Mouse (Mus musculus): Measurements from ENCODE around the gene Atg16l2.

The Atg16l2 gene

GRCm38 (mm10) chr7:101286891-101287290 is 15.2 kb downstream of the Atg16l2 start:
- POLR2A ChIA-PET = interaction anchor here in 1 of 4 experiments (1.6 kb wide), 1 partner anchor 9 kb away, joined by 5 read pairs; no protein-coding TSS in a partner anchor
- CTCF ChIA-PET = interaction anchor here in 3 of 4 experiments (0.6 to 2.6 kb wide), 7 partner anchors 10 to 226 kb away, joined by 3 to 18 read pairs (median 9); no protein-coding TSS in a partner anchor

- ChIA-PET POLR2A (interaction anchor here in 1 of 4 experiments (1.0 to 1.7 kb wide), 2 partner anchors 9 to 11 kb away, joined by 3 to 8 read pairs; no protein-coding TSS in a partner anchor), CTCF (no interaction called here)
Observed at GRCm38 (mm10) chr7:101284504-101284903, 17.5 kb downstream of the Atg16l2 start.

- CTCF ChIA-PET = interaction anchor here in 3 of 4 experiments (0.6 to 2.2 kb wide), 7 partner anchors 11 to 222 kb away, joined by 3 to 7 read pairs (median 3); no protein-coding TSS in a partner anchor
- POLR2A ChIA-PET = interaction anchor here in 2 of 4 experiments (0.6 to 1.7 kb wide), 3 partner anchors 9 to 47 kb away, joined by 3 to 8 read pairs (median 4); no protein-coding TSS in a partner anchor
Observed at GRCm38 (mm10) chr7:101282721-101283120, 19.3 kb downstream of the Atg16l2 start.

- CTCF ChIA-PET = interaction anchor here in 1 of 4 experiments (1.6 kb wide), 1 partner anchor 212 kb away, joined by 4 read pairs; no protein-coding TSS in a partner anchor
- POLR2A ChIA-PET = interaction anchor here in 2 of 4 experiments (0.6 to 1.4 kb wide), 3 partner anchors 11 to 625 kb away, joined by 3 read pairs; no protein-coding TSS in a partner anchor
Observed at GRCm38 (mm10) chr7:101272466-101273160, 29.4 kb downstream of the Atg16l2 start.

- POLR2A ChIA-PET = interaction anchor here in 1 of 4 experiments (0.6 to 1.4 kb wide), 2 partner anchors 163 to 626 kb away, joined by 3 read pairs; no protein-coding TSS in a partner anchor
- CTCF ChIA-PET = interaction anchor here in 2 of 4 experiments (0.6 to 1.6 kb wide), 4 partner anchors 12 to 404 kb away, joined by 3 to 4 read pairs (median 3); no protein-coding TSS in a partner anchor
Observed at GRCm38 (mm10) chr7:101271602-101272001, 30.4 kb downstream of the Atg16l2 start.

- ChIA-PET POLR2A (interaction anchor here in 2 of 4 experiments (0.6 to 0.7 kb wide), 2 partner anchors 160 to 903 kb away, joined by 3 read pairs; no protein-coding TSS in a partner anchor), CTCF (interaction anchor here in 1 of 4 experiments (0.6 kb wide), 1 partner anchor 1277 kb away, joined by 3 read pairs; no protein-coding TSS in a partner anchor)
Observed at GRCm38 (mm10) chr7:101267457-101268259, 34.4 kb downstream of the Atg16l2 start.

GRCm38 (mm10) chr7:101263511-101263910 is 38.5 kb downstream of the Atg16l2 start:
- CTCF ChIA-PET = interaction anchor here in 1 of 4 experiments (1.6 kb wide), 1 partner anchor 25 kb away, joined by 5 read pairs; no protein-coding TSS in a partner anchor

GRCm38 (mm10) chr7:101261941-101262546 is 40.0 kb downstream of the Atg16l2 start:
- CTCF ChIA-PET = interaction anchor here in 1 of 4 experiments (0.6 kb wide), 1 partner anchor 35 kb away, joined by 4 read pairs; no protein-coding TSS in a partner anchor
- POLR2A ChIA-PET = interaction anchor here in 2 of 4 experiments (0.6 to 0.8 kb wide), 4 partner anchors 13 to 401 kb away, joined by 3 to 4 read pairs (median 3); no protein-coding TSS in a partner anchor

More at GRCm38 (mm10) chr7:101263511-101263910, 38.5 kb downstream of the Atg16l2 start:
- POLR2A ChIA-PET = no interaction called here

GRCm38 (mm10) chr7:101258482-101258881 is 43.6 kb downstream of the Atg16l2 start:
- CTCF ChIA-PET = interaction anchor here in 3 of 4 experiments (0.6 to 1.1 kb wide), 4 partner anchors 52 to 575 kb away, joined by 3 to 4 read pairs (median 4); no protein-coding TSS in a partner anchor

GRCm38 (mm10) chr7:101253071-101253470 is 49.0 kb downstream of the Atg16l2 start:
- CTCF ChIA-PET = interaction anchor here in 2 of 4 experiments (0.6 to 1.4 kb wide), 2 partner anchors 346 to 349 kb away, joined by 3 to 5 read pairs; no protein-coding TSS in a partner anchor

More at GRCm38 (mm10) chr7:101258482-101258881, 43.6 kb downstream of the Atg16l2 start:
- POLR2A ChIA-PET = interaction anchor here in 2 of 4 experiments (0.6 to 1.0 kb wide), 2 partner anchors 10 to 92 kb away, joined by 4 to 6 read pairs; no protein-coding TSS in a partner anchor

GRCm38 (mm10) chr7:101249173-101249572 is 52.9 kb downstream of the Atg16l2 start:
- CTCF ChIA-PET = no interaction called here
- POLR2A ChIA-PET = interaction anchor here in 2 of 4 experiments (0.6 kb wide), 2 partner anchors 9 to 13 kb away, joined by 4 to 6 read pairs; no protein-coding TSS in a partner anchor

More at GRCm38 (mm10) chr7:101253071-101253470, 49.0 kb downstream of the Atg16l2 start:
- POLR2A ChIA-PET = no interaction called here

- CTCF ChIA-PET = no interaction called here
- POLR2A ChIA-PET = interaction anchor here in 1 of 4 experiments (0.6 kb wide), 1 partner anchor 10 kb away, joined by 6 read pairs; no protein-coding TSS in a partner anchor
Observed at GRCm38 (mm10) chr7:101248760-101249159, 53.3 kb downstream of the Atg16l2 start.

GRCm38 (mm10) chr7:101236712-101237473 is 65.2 kb downstream of the Atg16l2 start:
- ChIA-PET CTCF (no interaction called here), POLR2A (interaction anchor here in 1 of 4 experiments (0.5 kb wide), 2 partner anchors 9 to 282 kb away, joined by 3 read pairs; no protein-coding TSS in a partner anchor)

GRCm38 (mm10) chr7:101232716-101233115 is 69.3 kb downstream of the Atg16l2 start:
- ChIA-PET POLR2A (interaction anchor here in 1 of 4 experiments (1.3 to 2.2 kb wide), 2 partner anchors 12 to 172 kb away, joined by 4 to 5 read pairs; no protein-coding TSS in a partner anchor), CTCF (interaction anchor here in 3 of 4 experiments (0.5 to 1.7 kb wide), 3 partner anchors 14 to 172 kb away, joined by 3 to 4 read pairs (median 4); no protein-coding TSS in a partner anchor)

- CTCF ChIA-PET = interaction anchor here (0.6 to 2.1 kb wide), 24 partner anchors 9 to 327 kb away, joined by 3 to 10 read pairs (median 4); no protein-coding TSS in a partner anchor
Observed at GRCm38 (mm10) chr7:101231458-101231857, 70.6 kb downstream of the Atg16l2 start.

GRCm38 (mm10) chr7:101229336-101229735 is 72.7 kb downstream of the Atg16l2 start:
- POLR2A ChIA-PET = no interaction called here

More at GRCm38 (mm10) chr7:101231458-101231857, 70.6 kb downstream of the Atg16l2 start:
- POLR2A ChIA-PET = interaction anchor here in 2 of 4 experiments (0.6 to 2.2 kb wide), 3 partner anchors 30 to 170 kb away, joined by 3 to 5 read pairs (median 3); no protein-coding TSS in a partner anchor

More at GRCm38 (mm10) chr7:101229336-101229735, 72.7 kb downstream of the Atg16l2 start:
- CTCF ChIA-PET = interaction anchor here in 2 of 4 experiments (0.5 to 1.9 kb wide), 2 partner anchors 11 to 168 kb away, joined by 5 to 6 read pairs; no protein-coding TSS in a partner anchor

All from embryonic stem cell, embryonic (primary cell).